Mouse (Mus musculus) C2C12 (cell line): Measurements from ENCODE around the gene Zbed4. TPM values are rescaled to one million over a fixed set of nuclear protein-coding genes. Genes with fewer than 3 reads are reported as not detected.
"Not testable (repeated sequence)": the region's sequence is repeated elsewhere in the genome, so short reads cannot be mapped to it uniquely, and the experiment has no call there.

Source experiments
- H3K27me3 ChIP-seq: one replicate; pipeline ENCODE4 v1.6.1; 2011; ENCODE audit not compliant: control insufficient read depth, insufficient read depth, insufficient read length
- H3K36me3 ChIP-seq: one replicate; pipeline ENCODE4 v1.6.1; 2011; ENCODE audit not compliant: control insufficient read depth, insufficient read depth
- H3K4me3 ChIP-seq: one replicate; pipeline ENCODE4 v1.5.1; 2011; ENCODE audit warnings: mild to moderate bottlenecking, control low read depth; ENCODE audit not compliant: poor library complexity, insufficient read depth, severe bottlenecking
- H3K79me2 ChIP-seq: one replicate; pipeline ENCODE4 v1.6.1; 2011; ENCODE audit not compliant: control insufficient read depth, insufficient read depth
- H3K79me3 ChIP-seq: one replicate; pipeline ENCODE4 v1.6.1; 2011; ENCODE audit warnings: low read depth, control low read depth
- H3ac ChIP-seq: one replicate; pipeline ENCODE3; 2011; ENCODE audit warnings: low read depth; ENCODE audit not compliant: control insufficient read depth, insufficient read length
- CEBPB ChIP-seq: IDR thresholded peaks from one replicate; pipeline ENCODE4 v1.6.1; 2011; ENCODE audit warnings: low read depth, mild to moderate bottlenecking, control low read depth, moderate library complexity
- CTCF ChIP-seq: IDR thresholded peaks from one replicate; pipeline ENCODE4 v1.5.1; 2011; ENCODE audit not compliant: control insufficient read depth, insufficient read depth, insufficient read length
- FOSL1 ChIP-seq: IDR thresholded peaks from one replicate; pipeline ENCODE4 v1.8.0; 2011; ENCODE audit warnings: mild to moderate bottlenecking, low read length; ENCODE audit not compliant: poor library complexity, insufficient read depth, severe bottlenecking
- MAX ChIP-seq: IDR thresholded peaks from one replicate; pipeline ENCODE4 v1.6.1; 2011; ENCODE audit warnings: mild to moderate bottlenecking, control low read depth
- MYOD1 ChIP-seq: IDR thresholded peaks from one replicate; pipeline ENCODE4 v1.6.1; 2011; ENCODE audit warnings: low read depth; ENCODE audit not compliant: control insufficient read depth, insufficient read length
- MYOG ChIP-seq: IDR thresholded peaks from one replicate; pipeline ENCODE4 v1.6.1; 2011; ENCODE audit not compliant: control insufficient read depth, insufficient read length; ENCODE audit errors: extremely low read depth
- USF1 ChIP-seq: IDR thresholded peaks from one replicate; pipeline ENCODE4 v1.6.1; 2011; ENCODE audit warnings: low read depth, mild to moderate bottlenecking, control low read depth, moderate library complexity
- polyA plus RNA-seq: library from polyadenylated mRNA; unstranded; fragments of >200 nt; fragmentation: generic; extraction: Trizol; gene quantifications from one replicate; pipeline ENCODE4 v1.2.1, GENCODE M21; 2012; ENCODE audit warnings: missing spikeins

Gene Zbed4
- polyA plus RNA-seq, 1 experiment: 9.6 TPM

DNA sequence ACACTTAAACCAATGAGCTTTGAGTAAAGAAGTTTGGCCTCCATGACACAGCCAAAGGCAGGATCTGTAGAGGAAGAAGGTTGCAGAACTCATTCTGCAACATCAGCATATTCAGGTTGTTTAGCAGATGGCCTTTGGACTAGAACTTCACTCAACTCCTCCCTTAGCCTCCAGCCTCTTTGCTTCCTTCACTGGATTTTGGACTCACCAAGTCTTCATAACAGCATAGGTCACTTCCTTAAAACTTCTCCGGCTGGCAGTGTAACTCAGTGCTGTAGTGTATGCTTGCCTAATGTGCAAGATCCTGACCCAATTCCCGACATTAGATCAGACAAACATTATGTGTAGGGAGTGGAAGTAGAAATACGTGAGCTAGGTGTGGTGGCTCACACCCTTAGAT is 6.1 kb upstream of the Zbed4 start:
- Histone ChIP-seq H3ac (no peak overlapping the region), H3K27me3 (peaks cover 19% of the 10 kb centered on the region), H3K79me3 (no peaks in the 10 kb centered on the region), H3K4me3 (no peak overlapping the region), H3K79me2 (no peaks in the 10 kb centered on the region), H3K36me3 (no peaks in the 10 kb centered on the region)
- TF ChIP-seq CTCF: no peak
- TF ChIP-seq MYOG: no peak
- TF ChIP-seq FOSL1: no peak
- no peak for TF ChIP-seq USF1
- no peak for TF ChIP-seq MYOD1
- TF ChIP-seq CEBPB: no peak
- TF ChIP-seq MAX: no peak

DNA sequence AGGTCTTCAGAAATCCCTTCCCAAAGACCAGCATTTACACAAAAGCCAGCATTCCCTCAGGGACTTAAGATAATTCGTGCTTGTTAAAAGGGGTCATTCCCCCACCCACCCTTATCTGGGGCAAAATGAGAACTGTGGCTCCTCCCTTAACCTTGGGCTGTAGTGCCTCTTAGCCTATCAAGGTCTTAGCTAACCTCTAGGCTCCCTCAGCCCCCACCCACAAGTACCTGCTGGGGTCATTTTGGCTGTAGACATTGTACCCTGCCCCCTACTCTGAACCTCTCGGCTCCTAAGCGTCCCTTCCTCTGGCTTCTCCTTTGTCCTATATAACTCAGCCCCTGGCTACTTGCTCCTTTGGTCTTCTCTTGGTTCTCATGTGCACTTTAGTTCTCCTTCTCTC is 5.5 kb upstream of the Zbed4 start:
- Histone ChIP-seq H3K79me3 (no peaks in the 10 kb centered on the region), H3ac (no peak overlapping the region), H3K36me3 (no peaks in the 10 kb centered on the region), H3K4me3 (no peak overlapping the region), H3K27me3 (peaks cover 19% of the 10 kb centered on the region), H3K79me2 (no peaks in the 10 kb centered on the region)
- TF ChIP-seq USF1: no peak
- no peak for TF ChIP-seq MYOD1
- no peak for TF ChIP-seq CEBPB

DNA sequence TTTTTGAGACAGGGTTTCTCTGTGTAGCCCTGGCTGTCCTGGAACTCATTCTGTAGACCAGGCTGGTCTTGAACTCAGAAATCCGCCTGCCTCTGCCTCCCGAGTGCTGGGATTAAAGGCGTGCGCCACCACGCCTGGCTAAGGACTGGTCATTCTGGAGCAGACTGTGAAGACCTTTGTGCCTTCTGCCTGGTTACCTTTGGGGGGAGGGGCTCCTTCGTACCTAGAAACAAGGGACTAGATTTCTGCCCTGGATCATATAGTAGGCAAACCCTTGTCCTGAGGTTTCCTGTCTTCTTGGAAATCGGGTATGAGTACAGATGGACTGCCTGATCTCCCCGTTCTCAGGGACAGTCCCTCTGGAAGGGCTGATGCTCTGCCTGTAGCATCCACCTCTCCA is 1.8 kb upstream of the Zbed4 start:
- Histone ChIP-seq H3K27me3 (peaks cover 19% of the 10 kb centered on the region), H3K79me3 (peaks cover 26% of the 10 kb centered on the region), H3K79me2 (peaks cover 30% of the 10 kb centered on the region)
- not testable (repeated sequence) for H3ac ChIP-seq, H3K36me3 ChIP-seq, H3K4me3 ChIP-seq

DNA sequence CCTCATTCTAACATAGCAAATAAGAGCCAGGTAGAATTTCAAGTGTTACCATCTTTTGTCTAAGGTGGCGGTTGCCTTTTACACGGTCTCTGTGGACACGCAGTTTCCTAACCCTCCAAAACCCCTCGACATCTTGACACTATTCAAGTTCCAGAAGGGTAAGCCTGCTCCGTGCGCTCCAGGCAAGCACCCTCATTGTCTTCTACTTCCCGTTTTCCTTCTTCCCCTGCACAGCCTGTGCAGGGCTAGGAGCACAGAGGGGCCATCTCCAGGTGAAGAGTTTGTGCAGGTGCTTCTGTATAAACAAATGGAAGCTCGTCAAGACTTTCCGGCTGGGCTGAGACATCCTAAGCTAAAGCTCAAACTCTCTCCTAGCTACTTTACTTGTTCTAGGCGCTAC is 1.4 kb upstream of the Zbed4 start:
- H3K27me3 ChIP-seq: peaks cover 19% of the 10 kb centered on the region
- H3K79me3 ChIP-seq: peaks cover 30% of the 10 kb centered on the region
- no peak overlapping the region for H3ac ChIP-seq
- peaks cover 8% of the 10 kb centered on the region for H3K36me3 ChIP-seq
- H3K79me2 ChIP-seq: peaks cover 34% of the 10 kb centered on the region
- no peak overlapping the region for H3K4me3 ChIP-seq
- TF ChIP-seq USF1 (no peak), MAX (no peak)

DNA sequence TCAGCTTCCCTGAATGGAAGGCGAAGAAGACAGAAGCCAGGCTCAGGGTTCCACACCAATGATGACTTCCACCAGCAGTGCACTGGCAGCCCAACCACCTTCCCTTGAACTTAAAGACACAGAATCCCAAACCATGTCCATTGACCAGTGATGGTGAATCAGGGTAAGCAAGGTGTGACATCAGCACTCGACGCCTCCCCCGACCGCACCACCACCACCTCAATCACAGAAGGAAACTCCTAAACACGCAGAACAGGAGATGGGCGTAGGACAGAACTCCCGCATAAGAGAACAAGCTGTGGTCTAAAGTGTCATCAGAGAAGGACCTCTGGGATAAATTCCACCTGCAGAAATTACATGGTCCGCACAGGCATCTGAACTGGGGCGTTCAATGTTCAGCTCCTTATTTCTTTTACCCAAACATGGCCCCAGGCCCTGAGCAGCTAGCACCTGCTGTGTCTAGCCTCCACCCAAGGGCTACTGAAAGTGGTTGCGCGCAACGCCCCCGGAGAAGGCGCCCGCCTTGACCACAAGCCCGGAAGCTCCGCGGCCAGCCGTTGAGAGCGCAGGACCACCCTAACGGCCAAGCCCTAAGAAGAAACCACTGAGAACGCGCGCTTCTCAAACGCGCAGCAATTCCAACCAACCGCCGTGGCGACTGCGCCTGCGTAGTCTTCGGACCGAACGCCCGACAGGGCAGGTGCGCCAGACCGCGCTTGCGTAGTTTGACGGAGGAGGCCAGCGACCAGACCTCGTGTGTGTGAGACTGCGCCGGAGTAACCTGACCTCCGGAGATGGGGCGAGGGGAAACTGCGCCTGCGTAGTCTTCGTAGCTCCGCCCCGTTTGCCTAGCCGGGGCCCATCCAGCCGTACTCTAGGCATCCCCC is 540 bp upstream of the Zbed4 start:
- H3K79me2 ChIP-seq: peaks cover 43% of the 10 kb centered on the region
- TF ChIP-seq FOSL1: no peak
- TF ChIP-seq MAX: peak; percentile 87
- no peak for TF ChIP-seq MYOG
- TF ChIP-seq USF1: peak; percentile 26
- TF ChIP-seq MYOD1: peak; percentile 32
- peaks cover 34% of the 10 kb centered on the region for H3K79me3 ChIP-seq
- peaks cover 10% of the 10 kb centered on the region for H3K27me3 ChIP-seq
- peak overlapping the region; percentile 53 for H3ac ChIP-seq
- H3K4me3 ChIP-seq: peak overlapping the region; percentile 36
- peaks cover 16% of the 10 kb centered on the region for H3K36me3 ChIP-seq

DNA sequence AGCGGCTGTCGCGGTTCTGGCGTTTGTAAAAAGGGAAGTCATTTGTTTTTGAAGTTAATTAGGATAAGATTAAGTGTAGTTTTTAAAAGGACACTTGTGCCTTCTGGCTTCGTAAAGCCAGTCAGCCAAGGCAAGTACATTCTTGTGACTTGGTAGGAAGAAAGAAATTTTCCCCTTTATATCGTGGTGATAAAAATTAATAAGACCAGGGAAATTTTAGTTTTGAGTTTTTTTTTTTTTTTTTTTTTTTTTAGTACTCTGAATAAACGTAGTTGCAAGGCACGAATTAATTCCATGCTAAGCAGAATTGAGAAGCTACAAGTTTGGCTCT is 908 bp downstream of the Zbed4 start:
- Histone ChIP-seq H3K27me3 (peaks cover 7% of the 10 kb centered on the region), H3K79me2 (peaks cover 53% of the 10 kb centered on the region), H3K79me3 (peaks cover 42% of the 10 kb centered on the region), H3ac (peak overlapping the region; percentile 99), H3K4me3 (peak overlapping the region; percentile 92), H3K36me3 (peaks cover 30% of the 10 kb centered on the region)
- TF ChIP-seq MYOG (no peak), CTCF (no peak), FOSL1 (no peak), MYOD1 (no peak), MAX (no peak), USF1 (no peak), CEBPB (no peak)
